Mouse (Mus musculus) forebrain, embryonic 13.5 days (tissue): ENCODE measurements at regions not wholly inside any gene's neighbourhood (a gene's known extent, or its start where the extent isn't known, plus 50 kb on each side); places are given as distances from the start of the nearest gene placed in this dataset.
A peak's percentile ranks its signal among the peaks of the same experiment; 100 is the strongest.

Source experiments
- ATAC-seq: fragments of 200-750 bp; cut with Nextera tagmentation; 2 replicates; pipeline ENCODE4 v1.8.0; 2017
- H3K27ac ChIP-seq: fragments of 300-500 bp; sonication (generic); 2 replicates; pipeline ENCODE4 v1.5.1; 2015; ENCODE audit warnings: inconsistent platforms, mild to moderate bottlenecking, moderate library complexity
- H3K27me3 ChIP-seq: fragments of 300-500 bp; sonication (generic); 2 replicates; pipeline ENCODE4 v1.6.1; 2015; ENCODE audit warnings: mild to moderate bottlenecking, inconsistent platforms
- H3K36me3 ChIP-seq: fragments of 300-500 bp; sonication (generic); 2 replicates; pipeline ENCODE4 v1.6.1; 2015; ENCODE audit warnings: mild to moderate bottlenecking, inconsistent platforms; ENCODE audit not compliant: poor library complexity, severe bottlenecking
- H3K4me1 ChIP-seq: fragments of 300-500 bp; sonication (generic); 2 replicates; pipeline ENCODE4 v1.6.1; 2015; ENCODE audit warnings: inconsistent platforms
- H3K4me2 ChIP-seq: fragments of 300-500 bp; sonication (generic); 2 replicates; pipeline ENCODE4 v1.6.1; 2015; ENCODE audit warnings: inconsistent platforms, mild to moderate bottlenecking, moderate library complexity
- H3K4me3 ChIP-seq: fragments of 300-500 bp; sonication (generic); 2 replicates; pipeline ENCODE4 v1.5.1; 2015; ENCODE audit warnings: mild to moderate bottlenecking, inconsistent platforms
- H3K9ac ChIP-seq: fragments of 300-500 bp; sonication (generic); 2 replicates; pipeline ENCODE4 v1.6.1; 2015; ENCODE audit warnings: mild to moderate bottlenecking, inconsistent platforms
- H3K9me3 ChIP-seq: fragments of 300-500 bp; sonication (generic); replicated peaks from 2 replicates; pipeline ENCODE4 v1.6.1; 2016; ENCODE audit warnings: inconsistent platforms
- WGBS: fragments of 180-500 bp; shearing (Covaris S2); methylation state at CpG from one replicate; pipeline ENCODE4 v1.1.7; 2015; 5-methylcytosine and 5-hydroxymethylcytosine counted together

DNA sequence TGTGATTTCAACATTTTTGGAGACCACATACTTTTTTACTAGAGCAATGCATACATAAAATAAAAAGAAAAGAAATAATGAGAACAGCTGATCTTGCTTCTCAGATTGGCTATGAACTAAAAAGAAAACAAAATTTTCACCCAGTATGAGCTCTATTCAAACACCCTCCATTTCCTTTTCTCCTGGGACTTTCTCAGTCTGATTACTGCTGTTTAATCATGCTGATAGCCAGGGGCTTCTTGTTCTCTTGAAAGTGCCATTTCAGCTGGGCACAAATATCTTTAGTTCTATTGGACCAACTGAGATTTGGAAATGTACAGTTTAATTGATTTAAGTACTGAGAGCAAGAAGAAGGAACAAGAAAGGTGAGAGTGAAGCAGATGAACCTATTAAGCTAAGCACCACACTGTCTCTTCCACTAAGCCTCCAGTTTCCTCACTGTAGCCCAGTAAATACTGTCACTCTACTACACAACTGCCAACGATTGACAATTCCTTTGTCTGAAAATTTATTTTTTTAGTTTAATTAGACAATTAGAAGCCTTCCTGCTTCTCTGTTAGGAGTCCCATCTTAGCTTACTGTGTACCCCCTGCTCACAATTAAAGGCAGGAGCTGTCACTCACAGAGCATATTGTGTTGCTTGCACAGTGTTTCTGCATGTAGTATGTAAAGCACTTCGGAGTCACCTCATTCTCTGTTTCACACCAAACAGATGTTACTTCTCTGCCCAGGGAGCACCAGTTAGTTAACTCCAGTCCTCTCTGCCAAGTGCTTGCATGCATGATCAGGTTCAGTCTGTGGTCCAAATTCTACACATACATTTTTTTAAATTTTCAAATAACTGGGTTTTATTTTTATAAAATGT, 650.6 kb upstream of the Cntnap2 start:
- no peak overlapping the region for H3K4me2 ChIP-seq
- H3K36me3 ChIP-seq = no peaks in the 10 kb centered on the region
- H3K4me1 ChIP-seq = no peaks in the 10 kb centered on the region
- H3K9me3 ChIP-seq = no peaks in the 10 kb centered on the region
- H3K4me3 ChIP-seq = no peak overlapping the region
- no peaks in the 10 kb centered on the region for H3K27me3 ChIP-seq
- ATAC-seq = peak; percentile 95
- WGBS = 50% methylated on average over 2 of the region's 2 CpGs
- H3K27ac ChIP-seq = no peak overlapping the region
- H3K9ac ChIP-seq = no peak overlapping the region
